Mouse (Mus musculus) midbrain, embryonic 16.5 days (tissue): ENCODE data around the gene Hist1h3e. TPM values are rescaled to one million over a fixed set of nuclear protein-coding genes. Genes with fewer than 3 reads are reported as not detected.
A peak's percentile ranks its signal among the peaks of the same experiment; 100 is the strongest.
"Not testable (repeated sequence)": the region's sequence is repeated elsewhere in the genome, so short reads cannot be mapped to it uniquely, and the experiment has no call there.

ENCODE experiments used
- ATAC-seq: fragments of 200-750 bp; cut with Nextera tagmentation; 2 replicates; pipeline ENCODE4 v1.8.0; 2017; ENCODE audit warnings: moderate TSS enrichment
- H3K27ac ChIP-seq: fragments of 300-500 bp; sonication (generic); 2 replicates; pipeline ENCODE4 v1.5.1; 2014; ENCODE audit warnings: mild to moderate bottlenecking, low read length, mixed read lengths
- H3K27me3 ChIP-seq: fragments of 300-500 bp; sonication (generic); 2 replicates; pipeline ENCODE4 v1.6.1; 2014; ENCODE audit warnings: low read depth, low read length, mixed read lengths; ENCODE audit not compliant: control insufficient read depth, insufficient read depth
- H3K36me3 ChIP-seq: fragments of 300-500 bp; sonication (generic); 2 replicates; pipeline ENCODE4 v1.6.1; 2014; ENCODE audit warnings: mild to moderate bottlenecking, low read length, moderate library complexity, mixed read lengths; ENCODE audit not compliant: control insufficient read depth, insufficient read depth
- H3K4me1 ChIP-seq: fragments of 300-500 bp; sonication (generic); 2 replicates; pipeline ENCODE4 v1.6.1; 2014; ENCODE audit warnings: mild to moderate bottlenecking, low read length, mixed read lengths; ENCODE audit not compliant: control insufficient read depth, insufficient read depth
- H3K4me2 ChIP-seq: fragments of 300-500 bp; sonication (generic); 2 replicates; pipeline ENCODE4 v1.6.1; 2014; ENCODE audit warnings: mild to moderate bottlenecking, low read length, mixed read lengths
- H3K4me3 ChIP-seq: fragments of 300-500 bp; sonication (generic); 2 replicates; pipeline ENCODE4 v1.5.1; 2014; ENCODE audit warnings: low read depth, mild to moderate bottlenecking, low read length, moderate library complexity, mixed read lengths
- H3K9ac ChIP-seq: fragments of 300-500 bp; sonication (generic); 2 replicates; pipeline ENCODE4 v1.6.1; 2014; ENCODE audit warnings: low read depth, low read length, mixed read lengths
- H3K9me3 ChIP-seq: fragments of 300-500 bp; sonication (generic); replicated peaks from 2 replicates; pipeline ENCODE4 v1.6.1; 2014; ENCODE audit warnings: mild to moderate bottlenecking, low read length, mixed read lengths; ENCODE audit not compliant: control insufficient read depth, poor library complexity, severe bottlenecking
- WGBS: fragments of 180-500 bp; shearing (Covaris S2); extraction: QIAGEN DNeasy Blood & Tissue Kit; methylation state at CpG from one replicate; pipeline ENCODE4 v1.1.7; 2014; 5-methylcytosine and 5-hydroxymethylcytosine counted together
- polyA plus RNA-seq: library from polyadenylated mRNA; unstranded; fragments of >200 nt; fragmentation: Nextera tagmentation; extraction: Ambion mirVana; gene quantifications from 2 replicates; pipeline ENCODE4 v1.2.1, GENCODE M21; 2015

Gene Hist1h3e
- polyA plus RNA-seq, 1 experiment from 2014 or later, result 1.0 TPM

- H3K4me1 ChIP-seq, H3K27me3 ChIP-seq, H3K9me3 ChIP-seq, H3K9ac ChIP-seq, H3K36me3 ChIP-seq, ATAC-seq: not testable (repeated sequence)
- Histone ChIP-seq H3K4me2 (peak overlapping the region; percentile 46), H3K4me3 (peak overlapping the region; percentile 48), H3K27ac (peak overlapping the region; percentile 88)
- WGBS, result 0% methylated on average over 11 of the region's 14 CpGs
These were observed 17.4 kb downstream of the Hist1h3e start for GRCm38 (mm10) chr13:23544787-23545120.

GRCm38 (mm10) chr13:23543965-23544786 lies 18.0 kb downstream of the Hist1h3e start, which contains the start of gene Hist1h3f:
Hist1h3f (plus strand) TSS chr13:23544052.
- Histone ChIP-seq H3K36me3 (no peaks in the 10 kb centered on the region), H3K4me1 (peaks cover 6% of the 10 kb centered on the region), H3K9me3 (no peaks in the 10 kb centered on the region), H3K27ac (peak within 1 kb of the TSS; percentile 88), H3K27me3 (no peaks in the 10 kb centered on the region), H3K9ac (peak within 1 kb of the TSS; percentile 65), H3K4me3 (peak within 1 kb of the TSS; percentile 48), H3K4me2 (peak within 1 kb of the TSS; percentile 83)
- WGBS, result under 1% methylated on average over 19 of the region's 45 CpGs
- ATAC-seq, result peak; percentile 96

- H3K27ac ChIP-seq, result peak within 1 kb of the TSS; percentile 75
- peak within 1 kb of the TSS; percentile 48 for H3K4me3 ChIP-seq
- not testable (repeated sequence) for H3K9me3 ChIP-seq, H3K27me3 ChIP-seq, H3K4me1 ChIP-seq, H3K36me3 ChIP-seq
- peak within 1 kb of the TSS; percentile 83 for H3K4me2 ChIP-seq
- ATAC-seq, result peak; percentile 90
- under 1% methylated on average over 27 of the region's 42 CpGs for WGBS
- H3K9ac ChIP-seq, result peak within 1 kb of the TSS; percentile 49
These were observed 19.1 kb downstream of the Hist1h3e start, which contains the start of gene Hist1h2bh for GRCm38 (mm10) chr13:23542999-23543607. Hist1h2bh (minus strand) TSS chr13:23543392.

GRCm38 (mm10) chr13:23542225-23542980 lies 19.8 kb downstream of the Hist1h3e start:
- H3K4me3 ChIP-seq, result peak overlapping the region; percentile 44
- not testable (repeated sequence) for H3K4me1 ChIP-seq, H3K9me3 ChIP-seq, ATAC-seq, H3K27ac ChIP-seq, H3K36me3 ChIP-seq, H3K27me3 ChIP-seq
- peak overlapping the region; percentile 49 for H3K9ac ChIP-seq
- H3K4me2 ChIP-seq, result peak overlapping the region; percentile 83
- WGBS, result 5% methylated on average over 3 of the region's 3 CpGs

GRCm38 (mm10) chr13:23541497-23541896 lies 20.7 kb downstream of the Hist1h3e start:
- Histone ChIP-seq H3K4me1 (peaks cover 6% of the 10 kb centered on the region), H3K27ac (no peak overlapping the region)
- no peak for ATAC-seq

GRCm38 (mm10) chr13:23539821-23540220 lies 22.3 kb downstream of the Hist1h3e start:
- H3K9ac ChIP-seq, H3K4me3 ChIP-seq, H3K4me2 ChIP-seq, H3K27me3 ChIP-seq, H3K36me3 ChIP-seq, H3K4me1 ChIP-seq, H3K27ac ChIP-seq, ATAC-seq, H3K9me3 ChIP-seq: not testable (repeated sequence)
- 80% methylated on average over 1 of the region's 1 CpGs for WGBS

More at GRCm38 (mm10) chr13:23541497-23541896, 20.7 kb downstream of the Hist1h3e start:
- 93% methylated on average over 3 of the region's 3 CpGs for WGBS
- H3K36me3 ChIP-seq, result no peaks in the 10 kb centered on the region
- no peak overlapping the region for H3K4me2 ChIP-seq
- H3K9ac ChIP-seq, result no peak overlapping the region
- H3K9me3 ChIP-seq, result no peaks in the 10 kb centered on the region
- no peak overlapping the region for H3K4me3 ChIP-seq
- H3K27me3 ChIP-seq, result no peaks in the 10 kb centered on the region

- Histone ChIP-seq H3K4me2 (no peak overlapping the region), H3K27ac (no peak overlapping the region), H3K4me3 (no peak overlapping the region), H3K27me3 (no peaks in the 10 kb centered on the region), H3K4me1 (peaks cover 16% of the 10 kb centered on the region), H3K9ac (no peak overlapping the region), H3K9me3 (no peaks in the 10 kb centered on the region), H3K36me3 (no peaks in the 10 kb centered on the region)
- no peak for ATAC-seq
- WGBS, result 79% methylated on average over 5 of the region's 5 CpGs
These were observed 23.9 kb downstream of the Hist1h3e start for GRCm38 (mm10) chr13:23538249-23538648.

GRCm38 (mm10) chr13:23537006-23537710 lies 25.0 kb downstream of the Hist1h3e start:
- Histone ChIP-seq H3K4me1 (peaks cover 23% of the 10 kb centered on the region), H3K9me3 (no peaks in the 10 kb centered on the region), H3K36me3 (no peaks in the 10 kb centered on the region), H3K4me3 (no peak overlapping the region), H3K27me3 (no peaks in the 10 kb centered on the region), H3K27ac (no peak overlapping the region), H3K4me2 (no peak overlapping the region), H3K9ac (no peak overlapping the region)
- no peak for ATAC-seq
- 79% methylated on average over 3 of the region's 3 CpGs for WGBS
